Mouse (Mus musculus): ENCODE results near the gene Ddx58.

- TF ChIP-seq POLR2A (IDR thresholded peaks at IDR 0.05; ENCODE audit: insufficient read depth, low read length) (no peak), EP300 (IDR thresholded peaks at IDR 0.05; ENCODE audit: insufficient read depth, low read depth, low read length) (no peak)
Measured at GRCm38 (mm10) chr4:40180046-40180445, 59.6 kb downstream of the Ddx58 start.

All from ES-Bruce4 (cell line).